10 mouse cellular contexts compared by ENCODE assay signal in genomic region chr6:115312780-115313179, GRCm38 (mm10). TPM values are rescaled to one million over a fixed set of nuclear protein-coding genes. Genes with fewer than 3 reads are reported as not detected.
A peak's percentile ranks its signal among the peaks of the same experiment; 100 is the strongest.
DNase-seq lines count a peak whose midpoint lies in the region; ATAC-seq and TF ChIP-seq lines count a peak whose summit lies in the region.
"Had no signal": no experiment of that assay in that cellular context is flagged by ENCODE, and none has a peak within 500 bp of the region (broad histone marks: within the 10 kb centered on the region; RNA-seq: fewer than 3 reads in every experiment).

No protein-coding gene starts in this region.

- H3K4me1 ChIP-seq in kidney, embryonic 15.5 days, result peaks cover 4% of the 10 kb centered on the region; the same call in 1 of the 2 replicates
- H3K4me1 ChIP-seq in kidney, embryonic 16.5 days (ENCODE audit: insufficient read depth, low read length), result no peaks in the 10 kb centered on the region
- no peaks in the 10 kb centered on the region for H3K4me1 ChIP-seq in hindbrain, postnatal 0 days (ENCODE audit: insufficient read depth, low read length)
- H3K4me1 ChIP-seq: limb, embryonic 10.5 days had no signal

- 0 out of 2 replicates have a peak overlapping the region, but pooled peaks have one; percentile 0 for H3K4me2 ChIP-seq in kidney, embryonic 15.5 days
- no peak overlapping the region for H3K4me2 ChIP-seq in kidney, embryonic 16.5 days (replicated peaks; ENCODE audit: low read depth, low read length)
- H3K4me2 ChIP-seq in hindbrain, postnatal 0 days (ENCODE audit: low read depth, low read length), result peak overlapping the region; percentile 46

- no peak overlapping the region for H3K27ac ChIP-seq in kidney, embryonic 15.5 days
- no peak overlapping the region for H3K27ac ChIP-seq in kidney, embryonic 16.5 days (ENCODE audit: low read length)
- peak overlapping the region; percentile 78 for H3K27ac ChIP-seq in hindbrain, postnatal 0 days
- H3K27ac ChIP-seq: kidney, postnatal 0 days; limb, embryonic 10.5 days had no signal

- DNase-seq in R1 (ENCODE audit: low read depth, low spot score), result peak; percentile 20
- DNase-seq in cerebellum, adult 9-11 months, result peak; percentile 55
- peak; percentile 85 for DNase-seq in hindbrain, postnatal 0 days (ENCODE audit: low spot score)
- DNase-seq in ovary, adult 18-20 months (ENCODE audit: low spot score), result no peak
- DNase-seq in urinary bladder, postnatal 25 days (ENCODE audit: low spot score), result no peak
- no peak for DNase-seq in T-cell, adult 2 months (ENCODE audit: low spot score)

- no peaks in the 10 kb centered on the region for H3K36me3 ChIP-seq in kidney, embryonic 15.5 days
- no peaks in the 10 kb centered on the region for H3K36me3 ChIP-seq in kidney, embryonic 16.5 days (ENCODE audit: insufficient read depth, low read length)
- no peaks in the 10 kb centered on the region for H3K36me3 ChIP-seq in hindbrain, postnatal 0 days (ENCODE audit: insufficient read depth, low read length)
- H3K36me3 ChIP-seq: limb, embryonic 10.5 days had no signal

- no peaks in the 10 kb centered on the region for H3K27me3 ChIP-seq in kidney, embryonic 15.5 days
- H3K27me3 ChIP-seq in kidney, embryonic 16.5 days (ENCODE audit: insufficient read depth, low read length), result no peaks in the 10 kb centered on the region
- H3K27me3 ChIP-seq in hindbrain, postnatal 0 days (ENCODE audit: insufficient read depth, low read length), result no peaks in the 10 kb centered on the region

- H3K4me3 ChIP-seq in kidney, embryonic 15.5 days (replicated peaks), result no peak overlapping the region
- no peak overlapping the region for H3K4me3 ChIP-seq in kidney, embryonic 16.5 days (ENCODE audit: low read length)
- peak overlapping the region; percentile 18; the same call in 1 of the 2 replicates for H3K4me3 ChIP-seq in hindbrain, postnatal 0 days (ENCODE audit: low read length)
- H3K4me3 ChIP-seq: limb, embryonic 10.5 days had no signal

- H3K9ac ChIP-seq in kidney, embryonic 15.5 days, result no peak overlapping the region
- H3K9ac ChIP-seq in kidney, embryonic 16.5 days (replicated peaks; ENCODE audit: low read length), result no peak overlapping the region
- no peak overlapping the region for H3K9ac ChIP-seq in hindbrain, postnatal 0 days (replicated peaks; ENCODE audit: low read length)

- no peaks in the 10 kb centered on the region for H3K9me3 ChIP-seq in kidney, embryonic 15.5 days (replicated peaks)
- H3K9me3 ChIP-seq in kidney, embryonic 16.5 days (ENCODE audit: low read length), result no peaks in the 10 kb centered on the region
- no peaks in the 10 kb centered on the region for H3K9me3 ChIP-seq in hindbrain, postnatal 0 days (ENCODE audit: low read length)
- H3K9me3 ChIP-seq: limb, embryonic 10.5 days had no signal

- 68% methylated on average over 12 of the region's 12 CpGs for WGBS in kidney, embryonic 15.5 days
- WGBS in kidney, embryonic 16.5 days, result 69% methylated on average over 12 of the region's 12 CpGs
- 33% methylated on average over 12 of the region's 12 CpGs for WGBS in hindbrain, postnatal 0 days

- TF ChIP-seq CTCF in hindbrain, postnatal 0 days (IDR thresholded peaks at IDR 0.05; ENCODE audit: low read depth), result no peak

- ATAC-seq in kidney, embryonic 15.5 days (replicated peaks; ENCODE audit: low FRiP score), result no peak
- ATAC-seq in kidney, embryonic 16.5 days (ENCODE audit: low FRiP score, low TSS enrichment), result no peak
- peak; percentile 79 for ATAC-seq in hindbrain, postnatal 0 days

RNA-seq across cellular contexts. Expression of gene Pparg, which starts 48.0 kb away (rescaled TPM):
- polyA plus RNA-seq in kidney, embryonic 15.5 days (2015; fragmentation: Nextera tagmentation; extraction: Ambion mirVana), result 5.0 and 5.7 TPM in 2 replicates
- 6.3 and 6.4 TPM in 2 replicates for polyA plus RNA-seq in kidney, embryonic 16.5 days (2015; fragmentation: Nextera tagmentation; extraction: Ambion mirVana)
- total RNA-seq in hindbrain, postnatal 0 days (2014; rRNA removed), result 0.26 TPM in 1 of 2 replicates, not detected in the other
- 0.26 and 0.46 TPM in 2 replicates for polyA plus RNA-seq in hindbrain, postnatal 0 days (2015; fragmentation: Nextera tagmentation; extraction: Ambion mirVana)

Comparison
In these comparisons a context has a peak if more than half of its experiments do, and no peak if none do; other contexts are left out.
1. DNase-seq: peak in R1 (single experiment), cerebellum, adult 9-11 months (single experiment) and hindbrain, postnatal 0 days (single experiment); none in ovary, adult 18-20 months (single experiment), urinary bladder, postnatal 25 days (single experiment) and T-cell, adult 2 months (single experiment).